Mouse (Mus musculus) E14TG2a.4 (cell line): ENCODE measurements around the gene Styxl1.

Source experiments
- CTCF ChIP-seq: conservative IDR thresholded peaks from 2 replicates; pipeline ENCODE4 v1.5.1; 2014; ENCODE audit warnings: low read length
- NANOG ChIP-seq: IDR thresholded peaks from 2 replicates; pipeline ENCODE4 v1.6.1; 2014; ENCODE audit warnings: borderline replicate concordance, low read length, mixed read lengths
- POU5F1 ChIP-seq: IDR thresholded peaks from 2 replicates; pipeline ENCODE4 v1.6.1; 2014; ENCODE audit warnings: low read length, borderline replicate concordance

DNA sequence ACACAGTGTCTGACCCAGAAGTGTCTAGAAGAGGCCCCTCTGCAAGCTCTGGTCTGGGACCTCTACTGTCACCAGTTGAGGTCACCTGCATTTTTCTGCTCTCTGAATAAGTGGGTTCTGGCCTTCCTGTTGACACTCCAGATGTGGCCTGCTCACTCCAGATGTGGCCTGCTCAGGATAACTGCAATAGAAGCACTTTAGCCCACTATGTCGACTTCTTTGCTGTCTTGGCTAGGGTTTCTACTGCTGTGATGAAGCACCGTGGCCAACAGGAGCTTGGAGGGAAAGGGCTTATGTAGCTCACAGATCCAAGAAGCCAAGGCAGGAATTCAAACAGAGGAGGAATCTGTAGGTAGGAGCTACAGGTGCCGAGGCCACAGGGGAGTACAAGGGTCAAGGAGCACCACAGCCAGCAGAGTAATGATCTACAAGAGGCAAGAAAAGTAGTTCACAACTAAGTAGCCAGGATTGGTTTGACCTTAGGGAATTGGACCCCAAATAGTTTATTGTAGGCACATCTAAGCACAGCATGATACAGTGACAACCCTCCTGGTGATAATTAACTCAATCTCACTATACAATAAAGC, 54.9 kb downstream of the Styxl1 start:
- TF ChIP-seq CTCF (no peak), NANOG (no peak), POU5F1 (no peak)
